Mouse (Mus musculus) embryo, embryonic 10.5 days (tissue): ENCODE results near the gene Ip6k3.
A peak's percentile ranks its signal among the peaks of the same experiment; 100 is the strongest.

ENCODE experiments used
- DNase-seq: peaks from one replicate; pipeline ENCODE4 v3.0.0-alpha.2; 2015; ENCODE audit warnings: low spot score

Gene Ip6k3

GRCm38 (mm10) chr17:27122701-27123100, 44.9 kb downstream of the Ip6k3 start:
- no peak for DNase-seq

GRCm38 (mm10) chr17:27121781-27122180, 45.8 kb downstream of the Ip6k3 start:
- no peak for DNase-seq

DNA sequence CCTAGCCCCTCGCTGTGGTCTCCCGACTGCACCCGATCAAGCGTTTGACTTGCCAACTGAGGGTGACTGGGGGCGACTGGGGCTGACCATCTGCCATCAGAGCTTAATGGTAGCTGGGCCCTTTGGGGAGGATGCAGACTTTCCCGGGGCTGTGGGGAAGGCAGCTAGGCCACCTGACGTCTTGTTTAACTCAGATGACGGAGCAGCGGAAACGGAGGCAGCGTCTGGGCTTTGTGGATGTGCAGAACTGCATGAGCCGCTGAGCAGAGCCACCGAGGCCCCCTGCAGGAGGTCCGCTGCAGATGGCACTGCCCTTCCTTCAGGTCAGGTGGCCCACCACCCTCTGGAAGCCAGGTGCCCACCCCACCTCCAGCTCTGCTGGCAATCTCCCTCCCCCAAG, 46.3 kb downstream of the Ip6k3 start:
- DNase-seq = no peak

DNA sequence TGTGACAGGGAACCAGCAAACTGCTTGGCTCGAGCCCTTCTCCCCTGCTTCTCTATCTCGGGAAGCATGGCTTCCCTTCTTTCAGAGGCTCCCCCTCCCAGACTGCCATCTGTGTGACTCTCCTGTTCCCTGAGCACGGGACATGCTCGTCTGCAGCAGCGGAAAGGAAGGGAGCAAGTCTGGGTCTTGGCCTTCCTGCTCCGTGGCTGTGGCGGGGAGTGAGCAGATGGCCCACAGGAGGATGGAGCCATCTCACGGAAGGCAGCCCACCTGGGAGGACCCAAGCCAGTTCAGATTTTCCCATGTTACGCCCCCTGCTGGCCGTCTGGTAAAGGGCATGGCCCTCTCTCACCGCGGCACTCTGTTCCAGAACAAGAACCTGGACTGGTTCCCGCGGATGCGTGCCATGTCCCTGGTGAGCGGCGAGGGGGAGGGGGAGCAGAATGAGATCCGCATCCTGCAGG, 47.0 kb downstream of the Ip6k3 start:
- DNase-seq = peak; percentile 72

- no peak for DNase-seq
These were observed 47.6 kb downstream of the Ip6k3 start for GRCm38 (mm10) chr17:27119954-27120353.

- no peak for DNase-seq
These were observed 48.1 kb downstream of the Ip6k3 start for GRCm38 (mm10) chr17:27119540-27119895.

DNA sequence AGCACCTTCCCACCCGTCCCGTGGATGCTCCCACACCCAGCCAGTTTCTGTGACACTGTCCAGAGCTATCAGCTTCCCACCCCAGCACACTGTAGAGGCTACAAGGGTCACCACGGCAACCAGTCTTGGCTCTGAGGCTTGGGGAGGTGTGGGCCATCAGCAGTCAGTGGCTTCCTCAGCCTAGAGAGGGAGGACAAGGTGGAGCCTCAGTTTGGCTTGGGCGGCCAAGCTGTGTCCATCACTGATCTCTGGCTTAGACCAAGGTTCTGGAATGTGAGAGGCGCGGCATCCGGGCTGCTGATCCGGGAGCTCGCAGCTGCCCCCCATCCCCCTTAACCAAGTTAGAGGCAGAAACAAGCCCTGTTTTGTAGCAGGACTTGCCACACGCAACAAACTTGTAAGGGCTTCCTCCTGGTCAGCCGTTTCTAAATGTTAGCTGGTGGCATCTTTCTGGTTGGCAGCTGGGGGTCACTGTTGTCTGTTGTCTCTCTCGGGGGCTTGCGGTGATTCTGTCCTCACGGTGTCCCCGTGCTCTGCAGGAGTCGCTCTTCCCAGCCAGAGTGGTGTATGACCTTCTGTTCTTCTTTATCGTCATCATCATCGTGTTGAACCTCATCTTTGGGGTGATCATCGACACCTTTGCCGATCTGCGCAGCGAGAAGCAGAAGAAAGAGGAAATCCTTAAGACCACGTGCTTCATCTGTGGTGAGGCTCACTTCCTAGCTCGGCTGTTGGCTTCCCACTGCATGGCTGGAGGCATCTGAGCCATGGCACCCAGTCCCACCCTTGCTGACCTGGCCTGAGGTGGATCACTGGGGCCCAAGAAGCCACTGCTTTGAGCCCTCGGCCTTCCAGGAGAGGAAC, 48.7 kb downstream of the Ip6k3 start:
- DNase-seq = no peak

GRCm38 (mm10) chr17:27110072-27110471, 57.5 kb downstream of the Ip6k3 start:
- no peak for DNase-seq

DNA sequence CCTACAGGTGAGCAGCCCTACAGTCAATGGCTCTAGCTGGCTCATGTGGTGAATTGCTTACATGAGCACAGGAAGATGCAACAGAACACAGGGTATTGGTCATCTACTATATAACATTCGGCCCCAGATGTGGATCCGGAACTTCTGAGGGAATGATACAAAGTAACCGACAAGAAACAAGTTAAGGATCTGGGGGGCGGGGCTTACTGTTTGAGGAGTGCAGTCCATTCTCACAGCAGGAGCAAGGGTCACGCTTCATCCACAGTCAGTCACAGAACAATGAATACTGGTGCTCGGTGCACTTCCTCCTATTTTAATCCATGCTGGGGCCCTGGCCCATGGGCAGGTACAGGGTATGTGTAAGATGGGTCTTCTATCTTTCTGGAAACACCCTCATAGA, 59.7 kb downstream of the Ip6k3 start:
- DNase-seq = no peak

- peak; percentile 66 for DNase-seq
These were observed 60.9 kb downstream of the Ip6k3 start for GRCm38 (mm10) chr17:27106745-27107144.

DNA sequence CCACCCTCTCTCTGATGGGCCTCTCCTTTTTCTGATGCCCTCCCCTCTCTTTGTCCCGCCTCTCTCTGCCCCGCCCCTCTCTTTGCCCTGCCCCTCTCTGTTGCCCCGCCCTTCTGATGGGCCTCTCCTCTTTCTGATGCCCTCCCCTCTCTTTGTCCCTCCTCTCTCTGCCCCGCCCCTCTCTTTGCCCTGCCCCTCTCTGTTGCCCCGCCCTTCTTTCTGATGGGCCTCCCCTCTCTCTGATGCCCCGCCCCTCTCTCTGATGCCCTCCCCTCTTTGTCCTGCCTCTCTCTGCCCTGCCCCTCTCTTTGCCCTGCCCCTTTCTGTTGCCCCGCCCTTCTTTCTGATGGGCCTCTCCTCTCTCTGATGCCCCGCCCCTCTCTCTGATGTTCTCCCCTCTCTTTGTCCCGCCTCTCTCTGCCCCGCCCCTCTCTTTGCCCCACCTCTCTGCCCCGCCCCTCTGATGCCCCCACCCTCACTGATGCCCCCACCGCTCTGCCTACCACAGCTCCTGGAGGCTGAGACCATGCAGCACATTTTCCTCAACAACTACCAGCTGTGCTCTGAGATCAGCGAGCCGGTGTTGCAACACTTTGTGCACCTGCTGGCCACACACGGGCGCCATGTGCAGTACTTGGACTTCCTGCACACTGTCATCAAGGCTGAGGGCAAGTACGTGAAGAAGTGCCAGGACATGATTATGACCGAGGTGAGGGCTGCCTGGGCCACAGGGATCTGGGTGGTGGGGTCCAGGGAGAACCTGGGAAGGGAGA, 61.7 kb downstream of the Ip6k3 start:
- DNase-seq = no peak

GRCm38 (mm10) chr17:27101675-27102074, 65.9 kb downstream of the Ip6k3 start:
- DNase-seq = no peak

DNA sequence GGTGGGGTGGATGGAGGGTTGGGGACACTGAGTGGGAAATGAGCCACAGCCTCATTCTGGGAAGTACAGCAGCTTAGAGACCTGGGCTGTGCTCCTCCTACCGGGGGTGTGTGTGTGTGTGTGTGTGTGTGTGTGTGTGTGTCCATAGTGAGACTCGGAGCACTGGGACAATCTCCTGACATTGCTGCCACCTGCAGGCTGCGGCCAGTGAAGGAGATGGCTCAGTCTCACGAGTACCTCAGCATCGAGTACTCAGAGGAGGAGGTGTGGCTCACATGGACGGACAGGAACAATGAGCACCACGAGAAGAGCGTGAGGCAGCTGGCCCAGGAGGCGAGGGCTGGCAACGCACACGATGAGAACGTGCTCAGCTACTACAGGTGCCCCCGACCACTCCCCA, 71.9 kb downstream of the Ip6k3 start:
- DNase-seq = peak; percentile 63
